Mouse (Mus musculus) ES-Bruce4 (cell line): ENCODE measurements around the gene Trem1.

Experiments
- CTCF ChIP-seq: IDR thresholded peaks from one replicate; pipeline ENCODE4 v1.8.1; 2011; ENCODE audit warnings: low read depth, low read length
- EP300 ChIP-seq: IDR thresholded peaks from 2 replicates; pipeline ENCODE4 v1.6.1; 2011; ENCODE audit warnings: low read depth, low read length; ENCODE audit not compliant: insufficient read depth

DNA sequence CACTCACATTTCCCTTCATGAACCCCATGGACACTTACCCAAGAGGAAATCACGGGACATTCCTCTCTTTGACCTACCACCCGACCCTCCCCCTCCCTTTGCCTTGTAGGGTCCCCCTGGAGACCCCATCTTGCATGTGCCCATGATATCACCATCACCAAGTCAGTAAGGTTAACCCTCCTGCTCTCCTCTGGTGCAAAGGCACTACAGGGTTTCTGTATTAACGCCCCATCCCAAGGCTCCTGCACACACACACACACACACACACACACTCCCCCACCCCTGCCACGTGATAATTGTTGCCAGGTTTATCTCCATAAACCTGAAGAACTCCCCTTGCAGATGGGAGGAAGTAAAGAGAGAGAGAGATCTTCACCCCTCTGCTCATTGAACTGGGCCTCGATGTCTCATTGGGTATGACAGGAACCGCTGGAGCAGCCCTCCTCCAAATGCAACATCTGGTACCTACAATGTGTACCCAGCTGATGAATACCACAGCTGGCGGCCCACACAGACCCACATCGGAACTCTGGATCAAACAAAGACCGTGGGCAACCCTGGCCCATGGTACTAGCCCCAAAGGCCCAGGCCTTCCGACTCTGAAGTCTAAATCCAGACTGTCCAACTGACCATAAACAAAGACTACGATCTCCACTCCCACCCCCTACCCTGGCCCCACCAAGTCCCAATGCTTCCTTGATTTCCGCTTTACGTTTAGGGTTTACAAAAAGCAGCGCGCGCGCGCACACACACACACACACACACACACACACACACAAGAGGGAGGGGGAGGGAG is 48.6 kb downstream of the Trem1 start:
- TF ChIP-seq CTCF (no peak), EP300 (no peak)
